Mouse (Mus musculus): ENCODE measurements around the gene Dctn3.

GRCm38 (mm10) chr4:41678863-41679262 lies 44.1 kb downstream of the Dctn3 start:
- no peak for TF ChIP-seq CTCF (IDR thresholded peaks at IDR 0.05; ENCODE audit: low read depth)
- no peak for TF ChIP-seq EP300 (IDR thresholded peaks at IDR 0.05; ENCODE audit: low read depth)

Data from liver, postnatal 0 days (tissue).